Mouse (Mus musculus) A20 (cell line): ENCODE measurements around the gene Pomp.

Experiments used
- DNase-seq: peaks from one replicate; pipeline ENCODE4 v3.0.0-alpha.2; 2011; ENCODE audit warnings: low read depth, low spot score

Pomp gene

DNA sequence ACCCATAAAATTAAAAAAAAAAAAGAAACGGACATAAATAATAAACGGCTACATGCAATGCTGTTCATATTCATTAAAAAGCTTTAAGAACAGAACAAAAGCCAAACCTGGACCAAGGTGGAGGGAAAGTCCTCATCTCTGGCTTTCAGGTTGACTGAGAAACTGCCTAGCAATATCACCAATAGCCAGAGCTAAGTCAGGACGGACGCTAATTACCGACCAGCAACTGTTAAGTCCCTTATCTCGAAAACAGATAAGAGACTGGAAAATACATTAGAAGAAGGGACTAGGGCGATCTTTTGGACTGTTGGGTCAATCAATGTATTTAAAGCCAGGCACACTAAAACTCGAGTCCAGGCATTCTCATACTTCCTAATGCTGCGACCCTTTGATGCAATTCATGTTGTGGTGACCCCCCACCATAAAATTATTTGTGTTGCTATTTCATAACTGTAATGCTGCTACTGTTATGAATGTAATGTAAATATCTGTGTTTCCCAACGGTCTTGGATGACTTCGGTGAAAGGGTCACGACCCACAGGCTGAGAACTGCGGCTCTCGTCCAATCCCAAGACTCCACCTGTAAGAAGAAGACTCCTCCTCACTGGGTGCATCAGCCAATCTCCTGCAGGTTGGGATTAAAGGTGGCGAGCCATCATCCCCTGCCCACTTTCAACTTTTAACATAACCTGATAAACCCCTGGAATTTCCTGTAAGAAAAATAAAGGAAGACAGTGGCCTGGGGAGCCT lies 41.9 kb downstream of the Pomp start:
- DNase-seq: no peak

GRCm38 (mm10) chr5:147903166-147903565 lies 42.9 kb downstream of the Pomp start:
- no peak for DNase-seq

- peak; percentile 29 for DNase-seq
Measured at GRCm38 (mm10) chr5:147907144-147907543, 46.9 kb downstream of the Pomp start.

DNA sequence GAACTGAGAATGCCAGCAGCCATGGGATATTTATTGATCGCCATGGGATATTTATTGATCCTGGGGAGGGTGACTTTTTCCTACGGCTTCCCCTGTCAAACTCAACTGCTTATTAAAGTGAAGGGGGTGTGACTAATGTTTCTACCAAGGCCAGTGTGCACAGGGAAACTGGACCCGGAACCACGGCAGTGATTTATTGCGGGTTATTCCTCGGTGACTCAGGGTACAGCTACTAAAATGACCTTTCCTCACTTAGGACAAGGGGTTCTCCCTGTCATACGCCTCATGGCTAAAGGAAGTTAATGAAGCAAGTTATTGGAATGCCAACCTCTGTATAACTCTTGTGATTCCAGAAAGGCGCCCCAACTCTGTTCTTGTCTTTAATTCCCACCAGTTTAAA lies 47.6 kb downstream of the Pomp start:
- no peak for DNase-seq

DNA sequence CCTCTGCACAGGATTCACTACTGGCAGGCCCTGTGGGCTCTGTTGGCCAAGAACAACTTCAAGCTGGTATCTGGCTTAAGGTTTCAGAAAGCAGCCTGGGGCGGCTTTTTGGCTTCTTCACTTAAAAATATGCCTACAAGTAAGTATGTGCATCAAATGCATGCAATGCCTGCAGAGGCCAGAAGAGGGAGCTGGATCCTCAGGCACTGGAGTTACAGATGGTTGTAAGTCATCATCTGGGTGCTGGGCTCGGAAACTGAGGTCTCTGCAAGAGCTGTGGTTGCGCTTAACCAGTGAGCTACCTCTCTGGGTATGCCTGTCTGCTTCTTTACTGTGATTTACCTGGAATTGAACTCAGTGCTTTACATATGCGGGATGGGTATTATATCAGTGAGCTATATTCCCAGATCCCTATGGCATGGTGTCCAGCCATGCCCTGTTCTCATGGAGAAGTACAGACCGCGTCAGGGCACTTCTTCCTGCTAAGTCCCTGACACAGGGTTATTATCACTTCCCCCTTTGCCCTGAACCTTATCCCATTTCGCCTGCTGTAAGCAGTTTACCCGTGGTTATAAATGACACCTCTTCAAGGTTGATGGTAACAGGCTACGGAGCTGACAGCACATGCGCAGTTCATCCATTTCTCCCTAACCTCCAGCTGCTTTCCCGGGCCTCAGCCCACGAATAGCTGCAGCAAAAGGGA lies 50.7 kb downstream of the Pomp start:
- DNase-seq: peak; percentile 27

GRCm38 (mm10) chr5:147911744-147912143 lies 51.5 kb downstream of the Pomp start:
- DNase-seq: no peak

DNA sequence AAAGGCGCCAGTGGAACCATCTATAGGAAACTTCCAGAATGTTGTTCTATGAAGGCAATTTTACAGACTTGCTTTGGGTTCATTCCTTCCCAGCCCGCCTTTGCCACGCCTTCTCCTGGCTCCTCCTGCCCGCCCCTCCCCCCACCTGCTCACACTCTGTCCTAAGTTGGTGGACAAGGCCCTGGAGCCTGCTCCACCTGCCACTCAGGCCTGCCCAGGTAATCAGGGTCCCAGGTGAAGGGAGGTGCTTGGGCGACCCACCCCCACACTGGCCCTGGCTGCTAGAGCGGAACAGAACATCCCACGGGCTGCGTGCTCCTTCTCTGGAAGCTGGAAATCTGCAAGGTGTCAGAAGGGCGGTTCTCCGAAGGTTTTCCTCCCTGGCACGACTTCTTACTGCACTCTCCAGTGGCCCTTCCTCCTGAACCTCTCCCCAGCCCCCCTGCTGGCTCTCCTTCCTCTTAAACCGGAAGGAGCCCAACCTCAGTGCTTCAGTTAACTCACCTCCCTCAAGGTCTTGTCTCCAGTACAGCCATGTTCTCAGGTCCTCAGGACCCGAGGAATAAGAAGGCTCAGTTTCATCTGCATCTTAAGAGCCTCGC lies 53.1 kb downstream of the Pomp start:
- DNase-seq: no peak

DNA sequence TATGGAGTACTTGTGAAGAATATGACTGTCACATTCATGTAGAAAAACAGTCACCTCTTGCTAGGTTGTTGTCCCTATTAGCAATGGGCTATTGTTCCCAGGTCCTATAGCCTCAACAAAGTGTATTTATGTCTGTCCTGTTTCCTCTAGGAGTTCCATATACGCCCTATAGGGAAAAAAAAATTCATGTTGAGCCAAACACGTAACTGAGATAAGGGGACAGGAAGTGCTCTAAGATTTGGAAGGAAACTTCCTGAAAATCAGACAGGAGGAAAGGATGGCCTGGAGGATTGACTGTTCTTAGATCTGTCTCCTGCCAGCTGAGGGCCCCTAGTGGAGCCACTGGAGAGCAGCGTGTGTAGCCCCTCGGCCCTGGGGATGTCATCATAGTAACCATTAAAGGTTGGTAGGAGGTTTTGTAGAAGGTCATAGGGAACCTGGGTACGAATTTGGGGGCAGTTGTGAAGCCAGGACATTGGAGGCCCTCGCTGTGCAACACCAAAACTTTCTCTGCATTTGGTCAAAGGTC lies 54.8 kb downstream of the Pomp start:
- no peak for DNase-seq

GRCm38 (mm10) chr5:147916171-147916570 lies 55.9 kb downstream of the Pomp start:
- no peak for DNase-seq

DNA sequence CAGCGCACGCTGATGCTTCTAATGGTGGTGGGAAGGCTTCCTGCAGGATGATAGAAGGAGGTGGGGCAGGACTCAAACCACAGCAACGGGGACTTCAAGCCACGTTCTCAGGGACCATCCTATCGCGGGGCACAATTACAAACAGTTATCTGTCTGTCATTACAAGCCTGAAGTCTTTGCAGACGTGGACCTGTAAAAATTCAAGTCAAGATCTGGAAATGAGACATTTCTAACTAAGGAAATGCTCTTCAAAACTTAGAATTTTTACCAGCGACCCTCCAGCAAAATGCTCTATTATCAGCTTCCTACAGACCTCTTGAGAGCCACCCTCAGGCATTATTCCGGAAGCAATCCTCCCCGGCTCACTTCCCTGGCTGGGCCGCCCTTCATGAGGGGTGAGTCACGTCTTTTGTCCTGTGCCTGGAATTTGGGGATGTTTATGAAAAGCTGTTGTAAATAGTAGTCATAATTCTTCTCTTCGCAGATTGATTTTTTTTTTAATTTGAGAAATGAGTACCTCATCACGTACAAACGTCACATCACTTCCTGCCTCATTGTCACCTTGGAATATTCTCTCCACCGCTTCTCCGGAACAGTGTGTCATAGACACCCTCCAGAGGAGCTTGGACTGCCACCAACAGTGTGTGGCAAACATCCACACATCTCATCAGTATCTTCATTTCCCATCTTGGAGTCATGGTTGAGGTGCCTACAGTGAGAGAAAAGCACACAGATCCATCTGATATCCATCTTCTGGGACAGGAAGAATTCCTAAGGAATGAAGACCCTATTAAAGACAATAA lies 58.0 kb downstream of the Pomp start:
- DNase-seq: no peak

DNA sequence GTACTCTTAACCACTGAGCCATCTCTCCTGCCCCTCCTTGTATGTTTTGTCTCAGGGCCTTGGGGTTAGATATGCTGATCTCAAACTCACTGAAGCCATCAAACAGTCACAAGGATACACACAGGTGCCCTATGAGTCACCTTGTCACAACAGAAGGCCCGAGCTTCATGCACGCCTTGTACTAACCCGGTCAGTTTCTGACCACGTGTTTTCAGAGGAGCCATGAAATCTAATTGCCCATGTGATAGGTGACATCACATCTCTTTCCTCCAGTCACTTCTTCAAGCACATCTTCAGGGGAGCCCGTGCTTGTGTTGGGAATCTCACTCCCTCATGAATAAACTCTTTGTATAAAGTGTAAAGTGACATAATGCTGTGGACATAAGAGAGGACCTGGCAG lies 64.4 kb downstream of the Pomp start:
- no peak for DNase-seq
